Mouse (Mus musculus): Measurements from ENCODE around the gene Cyb5r3. TPM values are rescaled to one million over a fixed set of nuclear protein-coding genes. Genes with fewer than 3 reads are reported as not detected.

The Cyb5r3 gene
- polyA plus RNA-seq (2014; fragmentation: Nextera tagmentation; extraction: Ambion mirVana), result 161 and 164 TPM in 2 replicates

- ATAC-seq (ENCODE audit: insufficient read depth), result peak; percentile 74
- no peak for DNase-seq
Measured at GRCm38 (mm10) chr15:83172492-83173429, at the start of gene Cyb5r3. Cyb5r3 (minus strand) TSS chr15:83172592.

GRCm38 (mm10) chr15:83221721-83222120 is 49.3 kb upstream of the Cyb5r3 start:
- Histone ChIP-seq H3K4me3 (ENCODE audit: low read depth, low read length) (no peak overlapping the region), H3K4me2 (no peak overlapping the region), H3K9me3 (ENCODE audit: low read depth, low read length) (no peaks in the 10 kb centered on the region), H3K4me1 (ENCODE audit: insufficient read depth) (peaks cover 20% of the 10 kb centered on the region), H3K27ac (ENCODE audit: low read depth) (no peak overlapping the region), H3K27me3 (ENCODE audit: insufficient read depth, low read length) (no peaks in the 10 kb centered on the region), H3K9ac (no peak overlapping the region), H3K36me3 (ENCODE audit: insufficient read depth) (no peaks in the 10 kb centered on the region)
- DNase-seq (no peak), ATAC-seq (ENCODE audit: insufficient read depth) (no peak)
- WGBS, result 75% methylated on average over 4 of the region's 4 CpGs
- no peak for TF ChIP-seq CTCF (IDR thresholded peaks at IDR 0.05; ENCODE audit: low read depth)

More at GRCm38 (mm10) chr15:83172492-83173429, at the start of gene Cyb5r3:
- Histone ChIP-seq H3K27ac (ENCODE audit: low read depth) (peak within 1 kb of the TSS; percentile 87), H3K27me3 (ENCODE audit: insufficient read depth, low read length) (no peaks in the 10 kb centered on the region), H3K9ac (peak within 1 kb of the TSS; percentile 83), H3K9me3 (ENCODE audit: low read depth, low read length) (no peaks in the 10 kb centered on the region), H3K36me3 (ENCODE audit: insufficient read depth) (no peaks in the 10 kb centered on the region), H3K4me3 (ENCODE audit: low read depth, low read length) (peak within 1 kb of the TSS; percentile 89), H3K4me2 (peak within 1 kb of the TSS; percentile 72), H3K4me1 (ENCODE audit: insufficient read depth) (peaks cover 21% of the 10 kb centered on the region)
- peak; percentile 27 for TF ChIP-seq CTCF (IDR thresholded peaks at IDR 0.05; ENCODE audit: low read depth)
- 27% methylated on average over 28 of the region's 28 CpGs for WGBS

- H3K9ac ChIP-seq, result no peak overlapping the region
- no peak overlapping the region for H3K4me3 ChIP-seq (ENCODE audit: low read depth, low read length)
- H3K27ac ChIP-seq (ENCODE audit: low read depth), result no peak overlapping the region; the same call in 1 of the 2 replicates
- peaks cover 20% of the 10 kb centered on the region for H3K4me1 ChIP-seq (ENCODE audit: insufficient read depth)
- no peak overlapping the region for H3K4me2 ChIP-seq
- no peaks in the 10 kb centered on the region for H3K36me3 ChIP-seq (ENCODE audit: insufficient read depth)
- 47% methylated on average over 9 of the region's 9 CpGs for WGBS
- TF ChIP-seq CTCF (IDR thresholded peaks at IDR 0.05; ENCODE audit: low read depth), result no peak
- no peaks in the 10 kb centered on the region for H3K27me3 ChIP-seq (ENCODE audit: insufficient read depth, low read length)
- H3K9me3 ChIP-seq (ENCODE audit: low read depth, low read length), result no peaks in the 10 kb centered on the region
- DNase-seq, result no peak
- no peak for ATAC-seq (ENCODE audit: insufficient read depth)
Measured at GRCm38 (mm10) chr15:83220368-83221013, 48.1 kb upstream of the Cyb5r3 start.

- Histone ChIP-seq H3K9me3 (ENCODE audit: low read depth, low read length) (no peaks in the 10 kb centered on the region), H3K36me3 (ENCODE audit: insufficient read depth) (no peaks in the 10 kb centered on the region), H3K9ac (no peak overlapping the region), H3K4me3 (ENCODE audit: low read depth, low read length) (no peak overlapping the region), H3K27me3 (ENCODE audit: insufficient read depth, low read length) (no peaks in the 10 kb centered on the region), H3K4me1 (ENCODE audit: insufficient read depth) (no peaks in the 10 kb centered on the region), H3K4me2 (no peak overlapping the region), H3K27ac (ENCODE audit: low read depth) (peak overlapping the region; percentile 83)
- ATAC-seq (ENCODE audit: insufficient read depth) (peak; percentile 80), DNase-seq (peak; percentile 71)
- WGBS, result 32% methylated on average over 5 of the region's 5 CpGs
- no peak for TF ChIP-seq CTCF (IDR thresholded peaks at IDR 0.05; ENCODE audit: low read depth)
Measured at GRCm38 (mm10) chr15:83215322-83216216, 43.2 kb upstream of the Cyb5r3 start.

GRCm38 (mm10) chr15:83210229-83210628 is 37.8 kb upstream of the Cyb5r3 start:
- Histone ChIP-seq H3K27me3 (ENCODE audit: insufficient read depth, low read length) (no peaks in the 10 kb centered on the region), H3K36me3 (ENCODE audit: insufficient read depth) (no peaks in the 10 kb centered on the region), H3K4me3 (ENCODE audit: low read depth, low read length) (peak overlapping the region; percentile 7), H3K9me3 (ENCODE audit: low read depth, low read length) (no peaks in the 10 kb centered on the region), H3K4me1 (ENCODE audit: insufficient read depth) (0 out of 2 replicates have a peak, but pooled peaks cover 2% of the 10 kb centered on the region), H3K9ac (peak overlapping the region; percentile 21; the same call in 1 of the 2 replicates), H3K27ac (ENCODE audit: low read depth) (no peak overlapping the region), H3K4me2 (peak overlapping the region; percentile 54)
- ATAC-seq (ENCODE audit: insufficient read depth), result peak; percentile 47
- TF ChIP-seq CTCF (IDR thresholded peaks at IDR 0.05; ENCODE audit: low read depth), result peak; percentile 74
- peak; percentile 84 for DNase-seq
- WGBS, result 17% methylated on average over 11 of the region's 11 CpGs

GRCm38 (mm10) chr15:83209719-83210118 is 37.3 kb upstream of the Cyb5r3 start:
- Histone ChIP-seq H3K4me1 (ENCODE audit: insufficient read depth) (0 out of 2 replicates have a peak, but pooled peaks cover 2% of the 10 kb centered on the region), H3K9me3 (ENCODE audit: low read depth, low read length) (no peaks in the 10 kb centered on the region), H3K4me3 (ENCODE audit: low read depth, low read length) (peak overlapping the region; percentile 7), H3K9ac (peak overlapping the region; percentile 21; the same call in 1 of the 2 replicates), H3K4me2 (peak overlapping the region; percentile 54), H3K36me3 (ENCODE audit: insufficient read depth) (no peaks in the 10 kb centered on the region), H3K27me3 (ENCODE audit: insufficient read depth, low read length) (no peaks in the 10 kb centered on the region), H3K27ac (ENCODE audit: low read depth) (no peak overlapping the region)
- TF ChIP-seq CTCF (IDR thresholded peaks at IDR 0.05; ENCODE audit: low read depth), result no peak
- ATAC-seq (ENCODE audit: insufficient read depth) (no peak), DNase-seq (no peak)
- 9% methylated on average over 10 of the region's 10 CpGs for WGBS
